Mouse (Mus musculus): ENCODE results near the gene Vmn2r33. TPM values are rescaled to one million over a fixed set of nuclear protein-coding genes. Genes with fewer than 3 reads are reported as not detected.

Gene Vmn2r33
- not detected for total RNA-seq (2023)

GRCm38 (mm10) chr7:7566686-7567085 lies at the start of gene Vmn2r33:
Gene Vmn2r33 (minus strand): TSS chr7:7566786.

Other genes with a start within 250 kb of the Vmn2r33 start
- not detected for gene Vmn2r30, start 229.2 kb downstream of the Vmn2r33 start, total RNA-seq (2023)
- not detected for gene Gm45783, start 192.2 kb downstream of the Vmn2r33 start, total RNA-seq (2023)
- gene Vmn2r31, start 167.1 kb downstream of the Vmn2r33 start, total RNA-seq (2023): not detected
- gene Vmn2r32, start 86.8 kb downstream of the Vmn2r33 start, total RNA-seq (2023): not detected
- gene Vmn2r34, start 122.7 kb upstream of the Vmn2r33 start, total RNA-seq (2023): not detected

Measured in neutrophil, adult 59 days (primary cell).